32 mouse cellular contexts compared by ENCODE assay signal in genomic region chr4:39556101-39556763, GRCm38 (mm10).
DNase-seq lines count a peak whose midpoint lies in the region; ATAC-seq and TF ChIP-seq lines count a peak whose summit lies in the region.
"Had no signal": no experiment of that assay in that cellular context is flagged by ENCODE, and none has a peak within 500 bp of the region (broad histone marks: within the 10 kb centered on the region; RNA-seq: fewer than 3 reads in every experiment).

No protein-coding gene starts in this region.

- H3K27me3 ChIP-seq in liver, adult 2 months (ENCODE audit: control insufficient read depth, insufficient read depth, low read length) = no peaks in the 10 kb centered on the region
- H3K27me3 ChIP-seq in liver, embryonic 11.5 days (replicated peaks; ENCODE audit: control insufficient read depth, insufficient read depth, low read length) = no peaks in the 10 kb centered on the region
- H3K27me3 ChIP-seq in hindbrain, postnatal 0 days (ENCODE audit: insufficient read depth, low read length) = no peaks in the 10 kb centered on the region
- H3K27me3 ChIP-seq: embryonic facial prominence, embryonic 13.5 days; forebrain, embryonic 12.5 days; forebrain, embryonic 15.5 days; heart, embryonic 12.5 days; heart, embryonic 15.5 days; hindbrain, embryonic 13.5 days had no signal

- ATAC-seq in liver, embryonic 11.5 days (replicated peaks; ENCODE audit: low FRiP score) = no peak
- no peak for ATAC-seq in hindbrain, postnatal 0 days
- ATAC-seq in granulocyte monocyte progenitor cell, adult 5-6 weeks (replicated peaks; ENCODE audit: poor library complexity, severe bottlenecking) = no peak
- ATAC-seq: CD4-positive, CD25-positive, alpha-beta regulatory T cell, adult 4 months; forebrain, embryonic 15.5 days; hindbrain, embryonic 16.5 days; inflammation-experienced regulatory T-cells, adult 6 months; intestine, postnatal 0 days had no signal

- whole genome bisulfite sequencing in liver, adult 2 months = 25% methylated on average over 3 of the region's 3 CpGs
- WGBS in liver, embryonic 11.5 days = 87% methylated on average over 3 of the region's 3 CpGs
- WGBS in hindbrain, postnatal 0 days = 92% methylated on average over 3 of the region's 3 CpGs

- H3K4me3 ChIP-seq in liver, adult 2 months (ENCODE audit: insufficient read depth, low read depth, low read length) = no peak overlapping the region
- H3K4me3 ChIP-seq in liver, embryonic 11.5 days (ENCODE audit: low read depth, low read length) = no peak overlapping the region
- no peak overlapping the region for H3K4me3 ChIP-seq in hindbrain, postnatal 0 days (ENCODE audit: low read length)
- H3K4me3 ChIP-seq: embryonic facial prominence, embryonic 10.5 days; embryonic facial prominence, embryonic 13.5 days; erythroblast, embryonic 14.5 days; forebrain, embryonic 12.5 days; forebrain, embryonic 15.5 days; gastrocnemius, adult 2 months; heart, embryonic 12.5 days; heart, embryonic 15.5 days; hindbrain, embryonic 10.5 days; hindbrain, embryonic 13.5 days had no signal

- TF ChIP-seq CTCF in liver, adult 2 months (IDR thresholded peaks at IDR 0.05; ENCODE audit: low read depth, low read length) = no peak
- TF ChIP-seq CTCF in hindbrain, postnatal 0 days (IDR thresholded peaks at IDR 0.05; ENCODE audit: low read depth) = no peak

- no peaks in the 10 kb centered on the region for H3K9me3 ChIP-seq in liver, embryonic 11.5 days (ENCODE audit: control insufficient read depth, low read length)
- no peaks in the 10 kb centered on the region for H3K9me3 ChIP-seq in hindbrain, postnatal 0 days (ENCODE audit: low read length)
- H3K9me3 ChIP-seq: embryonic facial prominence, embryonic 10.5 days; embryonic facial prominence, embryonic 13.5 days; forebrain, embryonic 12.5 days; forebrain, embryonic 15.5 days; heart, embryonic 12.5 days; heart, embryonic 15.5 days; hindbrain, embryonic 10.5 days; hindbrain, embryonic 13.5 days had no signal

- H3K4me2 ChIP-seq in liver, embryonic 11.5 days = no peak overlapping the region
- no peak overlapping the region for H3K4me2 ChIP-seq in hindbrain, postnatal 0 days (ENCODE audit: low read depth, low read length)
- H3K4me2 ChIP-seq: embryonic facial prominence, embryonic 13.5 days; forebrain, embryonic 12.5 days; forebrain, embryonic 15.5 days; heart, embryonic 12.5 days; heart, embryonic 15.5 days; hindbrain, embryonic 13.5 days had no signal

- no peaks in the 10 kb centered on the region for H3K36me3 ChIP-seq in liver, adult 2 months (ENCODE audit: control insufficient read depth, insufficient read depth, low read length)
- H3K36me3 ChIP-seq in liver, embryonic 11.5 days (ENCODE audit: control insufficient read depth, insufficient read depth, low read length) = no peaks in the 10 kb centered on the region
- H3K36me3 ChIP-seq in hindbrain, postnatal 0 days (ENCODE audit: insufficient read depth, low read length) = no peaks in the 10 kb centered on the region
- H3K36me3 ChIP-seq: embryonic facial prominence, embryonic 10.5 days; embryonic facial prominence, embryonic 13.5 days; forebrain, embryonic 12.5 days; forebrain, embryonic 15.5 days; heart, embryonic 12.5 days; heart, embryonic 15.5 days; hindbrain, embryonic 10.5 days; hindbrain, embryonic 13.5 days had no signal

- H3K4me1 ChIP-seq in liver, adult 2 months (ENCODE audit: control insufficient read depth, insufficient read depth, low read length) = peaks cover 4% of the 10 kb centered on the region; the same call in 1 of the 2 replicates
- H3K4me1 ChIP-seq in liver, embryonic 11.5 days (replicated peaks; ENCODE audit: control insufficient read depth, insufficient read depth, low read length) = no peaks in the 10 kb centered on the region
- H3K4me1 ChIP-seq in hindbrain, postnatal 0 days (ENCODE audit: insufficient read depth, low read length) = no peaks in the 10 kb centered on the region
- H3K4me1 ChIP-seq: embryonic facial prominence, embryonic 10.5 days; embryonic facial prominence, embryonic 13.5 days; forebrain, embryonic 12.5 days; forebrain, embryonic 15.5 days; heart, embryonic 12.5 days; heart, embryonic 15.5 days; hindbrain, embryonic 10.5 days; hindbrain, embryonic 13.5 days had no signal

- no peaks in the 10 kb centered on the region for H3K79me2 ChIP-seq in liver, adult 2 months (ENCODE audit: control insufficient read depth, insufficient read depth, low read length)

- no peak overlapping the region for H3K9ac ChIP-seq in liver, adult 2 months (ENCODE audit: low read depth, low read length)
- H3K9ac ChIP-seq in liver, embryonic 11.5 days (ENCODE audit: low read depth, low read length) = no peak overlapping the region
- no peak overlapping the region for H3K9ac ChIP-seq in hindbrain, postnatal 0 days (replicated peaks; ENCODE audit: low read length)
- H3K9ac ChIP-seq: embryonic facial prominence, embryonic 13.5 days; forebrain, embryonic 12.5 days; forebrain, embryonic 15.5 days; heart, embryonic 12.5 days; heart, embryonic 15.5 days; hindbrain, embryonic 13.5 days had no signal

- peak overlapping the region; percentile 51; the same call in 1 of the 2 replicates for H3K27ac ChIP-seq in liver, adult 2 months (replicated peaks; ENCODE audit: insufficient read depth, low read depth, low read length)
- H3K27ac ChIP-seq in liver, embryonic 11.5 days (ENCODE audit: low read depth, low read length) = no peak overlapping the region
- H3K27ac ChIP-seq in hindbrain, postnatal 0 days = no peak overlapping the region
- H3K27ac ChIP-seq: embryonic facial prominence, embryonic 10.5 days; embryonic facial prominence, embryonic 13.5 days; forebrain, embryonic 12.5 days; forebrain, embryonic 15.5 days; gastrocnemius, adult 2 months; heart, embryonic 15.5 days; hindbrain, embryonic 10.5 days; hindbrain, embryonic 13.5 days had no signal

- peak; percentile 98 for DNase-seq in liver, adult 2 months (ENCODE audit: extremely low read depth, low read depth, low spot score)
- DNase-seq in liver, embryonic 11.5 days (ENCODE audit: low spot score) = no peak
- peak; percentile 34 for DNase-seq in ES-CJ7 (ENCODE audit: low read depth, low spot score)
- DNase-seq in R1 (ENCODE audit: low read depth, low spot score) = peak; percentile 74
- peak; percentile 24 for DNase-seq in telencephalon, adult 2 months (ENCODE audit: low read depth, low spot score)
- no peak for DNase-seq in hindbrain, postnatal 0 days (ENCODE audit: low spot score)
- DNase-seq: adrenal gland, postnatal 10 days; adrenal gland, postnatal 36 days; cerebellum, adult 11 months; cerebellum, adult 8-10 months; cerebellum, postnatal 10 days; cerebellum, postnatal 36 days; embryo, embryonic 11 days; gastrocnemius, adult 2 months; gastrocnemius, postnatal 14 days; heart, adult 18-20 months; heart, postnatal 10 days; heart, postnatal 36 days had no signal

- no peak for TF ChIP-seq POLR2A in liver, adult 2 months (IDR thresholded peaks at IDR 0.05; ENCODE audit: extremely low read depth, insufficient read depth, low read length)

Comparison
In these comparisons a context has a peak if more than half of its experiments do, and no peak if none do; other contexts are left out.
1. DNase-seq: peak in liver, adult 2 months (single experiment), ES-CJ7 (single experiment), R1 (single experiment) and telencephalon, adult 2 months (single experiment); none in liver, embryonic 11.5 days (single experiment) and hindbrain, postnatal 0 days (single experiment).